Mouse (Mus musculus): Measurements from ENCODE around the gene Ccdc97. TPM values are rescaled to one million over a fixed set of nuclear protein-coding genes. Genes with fewer than 3 reads are reported as not detected.

The Ccdc97 gene
- total RNA-seq, 2 experiments from 2014 or later: 50.3 to 52.7 TPM

GRCm38 (mm10) chr7:25674719-25675300 lies 44.1 kb downstream of the Ccdc97 start, which contains the start of gene Tmem91:
TSS of gene Tmem91 (minus strand) at chr7:25675166.
- intact Hi-C loops (cut with DNase I): no loop called here
- DNase-seq (ENCODE audit: low spot score): no peak

- DNase-seq (ENCODE audit: low spot score): no peak
- intact Hi-C loops (cut with DNase I): no loop called here
Measured at GRCm38 (mm10) chr7:25674297-25674696, 44.6 kb downstream of the Ccdc97 start.

GRCm38 (mm10) chr7:25672442-25672841 lies 46.4 kb downstream of the Ccdc97 start:
- intact Hi-C loops (cut with DNase I): no loop called here
- no peak for DNase-seq (ENCODE audit: low spot score)

DNA sequence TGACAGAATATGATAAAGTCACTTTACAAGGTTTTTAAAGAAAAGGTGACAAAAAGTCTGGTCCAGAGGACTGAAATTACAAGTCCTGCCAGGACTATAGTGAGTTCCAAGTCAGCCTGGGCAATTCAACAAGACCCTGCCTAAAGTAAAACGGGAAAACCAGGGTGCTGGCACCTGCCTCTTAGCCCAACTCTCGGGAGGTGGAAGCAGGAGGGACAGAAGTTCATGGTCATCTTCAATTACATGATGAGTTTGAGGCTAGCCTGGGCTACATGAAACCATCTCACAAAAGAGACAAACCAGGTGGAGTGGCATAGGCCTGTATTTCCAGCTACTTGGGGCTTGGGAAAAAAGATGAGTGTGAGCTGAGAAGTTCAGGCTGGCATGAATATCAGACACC lies 47.2 kb downstream of the Ccdc97 start:
- intact Hi-C loops (cut with DNase I): no loop called here
- DNase-seq (ENCODE audit: low spot score): no peak

DNA sequence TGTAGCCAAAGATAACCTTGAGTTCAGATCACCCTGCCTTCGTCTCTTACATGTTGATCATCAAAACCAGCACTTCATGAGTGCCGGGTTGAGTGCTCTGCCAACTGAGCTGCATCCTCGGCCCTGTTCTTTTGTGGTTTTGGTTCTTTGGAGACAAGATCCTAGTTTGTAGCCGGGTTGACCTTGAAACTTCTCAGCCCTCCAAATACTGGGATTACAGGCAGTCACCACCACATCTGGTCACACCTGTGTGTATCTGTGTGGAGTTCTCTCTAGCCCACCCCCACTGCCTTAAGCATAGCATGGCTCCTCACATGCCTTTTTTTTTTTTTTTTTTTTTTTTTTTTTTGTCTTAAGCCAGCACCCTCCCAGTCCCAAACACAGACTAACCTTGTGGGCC lies 48.8 kb downstream of the Ccdc97 start:
- DNase-seq (ENCODE audit: low spot score): no peak

DNA sequence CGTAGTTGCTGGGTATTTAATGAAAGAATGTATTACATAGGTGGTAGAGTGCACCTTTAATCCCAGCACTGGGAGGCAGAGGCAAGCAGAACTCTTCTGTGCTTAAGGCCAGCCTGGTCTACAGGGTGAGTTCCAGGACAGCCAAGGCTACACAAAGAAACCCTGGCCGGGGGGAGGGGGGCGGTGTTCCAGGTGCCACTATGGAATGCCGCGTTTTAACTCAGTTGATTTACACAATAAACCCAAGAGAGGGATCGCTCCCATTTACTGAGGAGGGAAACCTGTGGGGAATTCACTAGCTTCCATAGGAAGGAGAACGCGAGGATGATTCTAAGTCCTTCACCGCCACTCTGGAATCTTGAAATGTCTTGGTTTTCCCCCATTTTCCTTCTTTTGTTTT lies 49.3 kb downstream of the Ccdc97 start:
- no peak for DNase-seq (ENCODE audit: low spot score)
- intact Hi-C loops (cut with DNase I): no loop called here

More for the DNA sequence above, 48.8 kb downstream of the Ccdc97 start:
- intact Hi-C loops (cut with DNase I): no loop called here

DNA sequence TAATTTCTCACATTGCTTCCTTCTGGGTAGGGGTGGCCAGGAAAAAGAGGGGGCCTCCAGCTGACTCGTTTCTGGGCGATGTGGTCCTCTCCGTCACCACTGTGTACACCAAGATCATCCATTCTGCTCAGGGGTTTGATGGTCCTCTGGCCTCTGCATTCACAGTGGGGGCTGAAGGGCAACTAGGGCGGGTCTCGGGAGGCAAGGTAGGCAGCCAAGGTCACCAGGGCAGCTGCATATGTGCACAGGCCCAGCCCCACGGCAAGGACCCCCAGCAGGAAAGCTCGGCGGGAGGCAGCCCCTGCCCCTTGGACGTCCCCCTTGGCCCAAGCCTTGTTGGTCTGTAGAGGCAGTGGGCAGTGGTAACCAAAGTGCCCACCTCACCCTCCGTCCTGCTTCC lies 49.7 kb downstream of the Ccdc97 start:
- intact Hi-C loops (cut with DNase I): no loop called here
- no peak for DNase-seq (ENCODE audit: low spot score)

GRCm38 (mm10) chr7:25666381-25666780 lies 52.5 kb downstream of the Ccdc97 start:
- intact Hi-C loops (cut with DNase I): no loop called here

More at GRCm38 (mm10) chr7:25666381-25666780, 52.5 kb downstream of the Ccdc97 start:
- no peak for DNase-seq (ENCODE audit: low spot score)

Other genes with a start within 250 kb of the Ccdc97 start
- 10 to 100 TPM; 12.4 to 14.7 TPM for gene Ceacam1, start 241.5 kb downstream of the Ccdc97 start, total RNA-seq (2021)
- 1 to 10 TPM; 2.2 to 2.4 TPM for gene Ceacam2, start 179.2 kb downstream of the Ccdc97 start, total RNA-seq (2021)
- under 1 TPM in 1 of 2 experiments, not detected in 1; 0.29 TPM for gene Erich4, start 103.2 kb downstream of the Ccdc97 start, total RNA-seq (2021)
- 10 to 100 TPM; 60.4 to 65.0 TPM for gene Dmac2, start 99.7 kb downstream of the Ccdc97 start, total RNA-seq (2021)
- gene B3gnt8, start 92.4 kb downstream of the Ccdc97 start, total RNA-seq (2021): 1 to 10 TPM; 2.3 to 4.2 TPM
- 100 to 1,000 TPM; 184 to 199 TPM for gene Bckdha, start 60.1 kb downstream of the Ccdc97 start, total RNA-seq (2021)
- gene Exosc5, start 59.9 kb downstream of the Ccdc97 start, total RNA-seq (2021): 10 to 100 TPM; 16.0 to 16.3 TPM
- not detected for gene Tmem91, start 43.9 kb downstream of the Ccdc97 start, total RNA-seq (2021)
- 10 to 100 TPM in 1 of 2 experiments, 1 to 10 TPM in 1; 8.3 to 10.9 TPM for gene B9d2, start 38.3 kb downstream of the Ccdc97 start, total RNA-seq (2021)
- 10 to 100 TPM; 23.8 to 24.5 TPM for gene Tgfb1, start 32.1 kb downstream of the Ccdc97 start, total RNA-seq (2021)
- gene Hnrnpul1, start 35.7 kb upstream of the Ccdc97 start, total RNA-seq (2021): 10 to 100 TPM; 77.8 TPM
- 10 to 100 TPM; 78.6 to 99.4 TPM for gene Axl, start 69.6 kb upstream of the Ccdc97 start, total RNA-seq (2021)
- gene Cyp2s1, start 97.8 kb upstream of the Ccdc97 start, total RNA-seq (2021): 1 to 10 TPM; 5.8 to 6.3 TPM
- 1 to 10 TPM; 1.4 to 1.5 TPM for gene Cyp2b10, start 178.5 kb upstream of the Ccdc97 start, total RNA-seq (2021)

Data from heart, postnatal 25 days (tissue).